Mouse (Mus musculus) heart, embryonic 16.5 days (tissue): ENCODE measurements around the gene Tedc2. TPM values are rescaled to one million over a fixed set of nuclear protein-coding genes. Genes with fewer than 3 reads are reported as not detected.

Experiments used
- ATAC-seq: fragments of 200-750 bp; cut with Nextera tagmentation; replicated peaks from 2 replicates; pipeline ENCODE4 v1.8.0; 2017; ENCODE audit warnings: moderate number of reproducible peaks; ENCODE audit not compliant: insufficient read depth, low FRiP score; ENCODE audit errors: extremely low read depth
- H3K27ac ChIP-seq: fragments of 300-500 bp; sonication (generic); 2 replicates; pipeline ENCODE4 v1.5.1; 2014; ENCODE audit warnings: mild to moderate bottlenecking, low read length, control low read depth, moderate library complexity
- H3K27me3 ChIP-seq: fragments of 300-500 bp; sonication (generic); 2 replicates; pipeline ENCODE4 v1.6.1; 2014; ENCODE audit warnings: low read length, mixed read lengths; ENCODE audit not compliant: control insufficient read depth, insufficient read depth
- H3K36me3 ChIP-seq: fragments of 300-500 bp; sonication (generic); 2 replicates; pipeline ENCODE4 v1.6.1; 2014; ENCODE audit not compliant: control insufficient read depth, insufficient read depth
- H3K4me1 ChIP-seq: fragments of 300-500 bp; sonication (generic); 2 replicates; pipeline ENCODE4 v1.6.1; 2014; ENCODE audit warnings: low read length, mixed read lengths; ENCODE audit not compliant: control insufficient read depth, insufficient read depth
- H3K4me2 ChIP-seq: fragments of 300-500 bp; sonication (generic); 2 replicates; pipeline ENCODE4 v1.6.1; 2014; ENCODE audit warnings: low read depth, mild to moderate bottlenecking, control low read depth, low read length
- H3K4me3 ChIP-seq: fragments of 300-500 bp; sonication (generic); 2 replicates; pipeline ENCODE4 v1.5.1; 2014; ENCODE audit warnings: mild to moderate bottlenecking, control low read depth, low read length
- H3K9ac ChIP-seq: fragments of 300-500 bp; sonication (generic); 2 replicates; pipeline ENCODE4 v1.6.1; 2014; ENCODE audit warnings: low read length, control low read depth
- H3K9me3 ChIP-seq: fragments of 300-500 bp; sonication (generic); replicated peaks from 2 replicates; pipeline ENCODE4 v1.6.1; 2016; ENCODE audit warnings: low read length; ENCODE audit not compliant: control insufficient read depth
- WGBS: fragments of 180-500 bp; shearing (Covaris S2); extraction: QIAGEN DNeasy Blood & Tissue Kit; methylation state at CpG from one replicate; pipeline ENCODE4 v1.1.7; 2014; 5-methylcytosine and 5-hydroxymethylcytosine counted together
- polyA plus RNA-seq: library from polyadenylated mRNA; unstranded; fragments of >200 nt; fragmentation: Nextera tagmentation; extraction: Ambion mirVana; gene quantifications from 2 replicates; pipeline ENCODE4 v1.2.1, GENCODE M21; 2015

Tedc2 gene
- polyA plus RNA-seq, 1 experiment from 2014 or later = 4.2 TPM

GRCm38 (mm10) chr17:24224741-24225140 is 4.1 kb upstream of the Tedc2 start:
- Histone ChIP-seq H3K36me3 (peaks cover 54% of the 10 kb centered on the region), H3K4me2 (no peak overlapping the region), H3K4me1 (peaks cover 9% of the 10 kb centered on the region), H3K27ac (no peak overlapping the region), H3K9ac (no peak overlapping the region), H3K4me3 (no peak overlapping the region), H3K9me3 (no peaks in the 10 kb centered on the region), H3K27me3 (no peaks in the 10 kb centered on the region)
- ATAC-seq = no peak
- WGBS = 84% methylated on average over 10 of the region's 10 CpGs

GRCm38 (mm10) chr17:24223513-24223912 is 2.9 kb upstream of the Tedc2 start:
- ATAC-seq = no peak
- Histone ChIP-seq H3K4me2 (no peak overlapping the region), H3K4me1 (peaks cover 14% of the 10 kb centered on the region), H3K27me3 (no peaks in the 10 kb centered on the region), H3K4me3 (no peak overlapping the region), H3K9ac (no peak overlapping the region), H3K9me3 (no peaks in the 10 kb centered on the region), H3K27ac (no peak overlapping the region), H3K36me3 (peaks cover 47% of the 10 kb centered on the region)
- 84% methylated on average over 5 of the region's 5 CpGs for WGBS

- no peak for ATAC-seq
- no peak overlapping the region for H3K4me2 ChIP-seq
- H3K27ac ChIP-seq = no peak overlapping the region
- H3K27me3 ChIP-seq = no peaks in the 10 kb centered on the region
- no peak overlapping the region for H3K9ac ChIP-seq
- no peak overlapping the region for H3K4me3 ChIP-seq
- WGBS = 78% methylated on average over 6 of the region's 6 CpGs
- no peaks in the 10 kb centered on the region for H3K9me3 ChIP-seq
- peaks cover 14% of the 10 kb centered on the region for H3K4me1 ChIP-seq
- peaks cover 45% of the 10 kb centered on the region for H3K36me3 ChIP-seq
Observed at GRCm38 (mm10) chr17:24222653-24223052, 2.0 kb upstream of the Tedc2 start.

GRCm38 (mm10) chr17:24216836-24217235 is 3.8 kb downstream of the Tedc2 start:
- Histone ChIP-seq H3K4me3 (no peak overlapping the region), H3K36me3 (peaks cover 17% of the 10 kb centered on the region), H3K9me3 (no peaks in the 10 kb centered on the region), H3K9ac (no peak overlapping the region), H3K4me2 (no peak overlapping the region), H3K27me3 (peaks cover 4% of the 10 kb centered on the region; the same call in 1 of the 2 replicates), H3K27ac (no peak overlapping the region), H3K4me1 (peaks cover 19% of the 10 kb centered on the region)
- no peak for ATAC-seq
- WGBS = 69% methylated on average over 4 of the region's 4 CpGs

- ATAC-seq = no peak
- peaks cover 21% of the 10 kb centered on the region for H3K27me3 ChIP-seq
- no peak overlapping the region for H3K9ac ChIP-seq
- peaks cover 27% of the 10 kb centered on the region for H3K4me1 ChIP-seq
- H3K4me3 ChIP-seq = no peak overlapping the region
- WGBS = 70% methylated on average over 6 of the region's 6 CpGs
- H3K4me2 ChIP-seq = no peak overlapping the region
- H3K36me3 ChIP-seq = peaks cover 14% of the 10 kb centered on the region
- H3K9me3 ChIP-seq = no peaks in the 10 kb centered on the region
- no peak overlapping the region for H3K27ac ChIP-seq
Observed at GRCm38 (mm10) chr17:24213186-24213585, 7.5 kb downstream of the Tedc2 start.

- no peak overlapping the region; the same call in 1 of the 2 replicates for H3K9ac ChIP-seq
- no peak for ATAC-seq
- H3K9me3 ChIP-seq = no peaks in the 10 kb centered on the region
- peak overlapping the region; percentile 94 for H3K4me2 ChIP-seq
- no peak overlapping the region for H3K27ac ChIP-seq
- H3K4me3 ChIP-seq = peak overlapping the region; percentile 58
- peaks cover 34% of the 10 kb centered on the region for H3K4me1 ChIP-seq
- H3K36me3 ChIP-seq = peaks cover 14% of the 10 kb centered on the region
- 35% methylated on average over 5 of the region's 5 CpGs for WGBS
- peaks cover 28% of the 10 kb centered on the region for H3K27me3 ChIP-seq
Observed at GRCm38 (mm10) chr17:24212441-24213018, 8.1 kb downstream of the Tedc2 start.

GRCm38 (mm10) chr17:24211631-24212440 is 8.8 kb downstream of the Tedc2 start:
- H3K36me3 ChIP-seq = peaks cover 14% of the 10 kb centered on the region
- peak overlapping the region; percentile 58 for H3K4me3 ChIP-seq
- 3% methylated on average over 37 of the region's 37 CpGs for WGBS
- ATAC-seq = no peak
- peaks cover 34% of the 10 kb centered on the region for H3K4me1 ChIP-seq
- H3K4me2 ChIP-seq = peak overlapping the region; percentile 94
- no peaks in the 10 kb centered on the region for H3K9me3 ChIP-seq
- H3K27ac ChIP-seq = no peak overlapping the region
- H3K9ac ChIP-seq = peak overlapping the region; percentile 74
- H3K27me3 ChIP-seq = peaks cover 34% of the 10 kb centered on the region

- 78% methylated on average over 3 of the region's 3 CpGs for WGBS
- no peak overlapping the region for H3K9ac ChIP-seq
- ATAC-seq = no peak
Observed at GRCm38 (mm10) chr17:24210591-24210990, 10.1 kb downstream of the Tedc2 start.

GRCm38 (mm10) chr17:24209916-24210240 is 10.8 kb downstream of the Tedc2 start:
- Histone ChIP-seq H3K4me2 (no peak overlapping the region), H3K9me3 (no peaks in the 10 kb centered on the region), H3K27ac (no peak overlapping the region), H3K27me3 (peaks cover 42% of the 10 kb centered on the region), H3K4me1 (peaks cover 46% of the 10 kb centered on the region), H3K9ac (no peak overlapping the region), H3K36me3 (no peaks in the 10 kb centered on the region), H3K4me3 (no peak overlapping the region)
- 75% methylated on average over 3 of the region's 3 CpGs for WGBS
- ATAC-seq = no peak

More at GRCm38 (mm10) chr17:24210591-24210990, 10.1 kb downstream of the Tedc2 start:
- Histone ChIP-seq H3K27me3 (peaks cover 42% of the 10 kb centered on the region), H3K36me3 (peaks cover 6% of the 10 kb centered on the region), H3K9me3 (no peaks in the 10 kb centered on the region), H3K4me3 (no peak overlapping the region), H3K4me2 (no peak overlapping the region), H3K4me1 (peaks cover 46% of the 10 kb centered on the region), H3K27ac (no peak overlapping the region)
